Mouse (Mus musculus) bone marrow macrophage, adult 2 months (primary cell): ENCODE results near the gene Zkscan17. TPM values are rescaled to one million over a fixed set of nuclear protein-coding genes. Genes with fewer than 3 reads are reported as not detected.

ENCODE experiments used
- H3K27ac ChIP-seq: 2 replicates; pipeline ENCODE4 v1.5.1; 2012; ENCODE audit warnings: low read depth, low read length; ENCODE audit not compliant: insufficient read depth
- H3K4me1 ChIP-seq: 2 replicates; pipeline ENCODE4 v1.6.1; 2012; ENCODE audit warnings: low read length; ENCODE audit not compliant: control insufficient read depth, insufficient read depth
- H3K4me3 ChIP-seq: 2 replicates; pipeline ENCODE4 v1.5.1; 2012; ENCODE audit warnings: mild to moderate bottlenecking, low read length, moderate library complexity; ENCODE audit not compliant: insufficient read depth
- CTCF ChIP-seq: IDR thresholded peaks from 2 replicates; pipeline ENCODE4 v1.5.1; 2012; ENCODE audit warnings: low read depth, mild to moderate bottlenecking, low read length, moderate library complexity
- POLR2A ChIP-seq: IDR thresholded peaks from 2 replicates; pipeline ENCODE4 v1.6.1; 2012; ENCODE audit warnings: mild to moderate bottlenecking, low read depth, low read length, borderline replicate concordance
- polyA plus RNA-seq: library from polyadenylated mRNA; stranded (reverse); fragments of >200 nt; gene quantifications from 2 replicates; pipeline ENCODE4 v1.2.4, GENCODE M21; 2012; ENCODE audit not compliant: missing spikeins, insufficient read depth, insufficient read length

Zkscan17 gene
- polyA plus RNA-seq, 1 experiment: 20.2 TPM

GRCm38 (mm10) chr11:59505839-59506712 lies 20.5 kb downstream of the Zkscan17 start:
- TF ChIP-seq CTCF: no peak
- no peak for TF ChIP-seq POLR2A
- H3K27ac ChIP-seq: peak overlapping the region; percentile 7
- peak overlapping the region; percentile 83 for H3K4me3 ChIP-seq
- H3K4me1 ChIP-seq: peaks cover 12% of the 10 kb centered on the region; the same call in 1 of the 2 replicates

GRCm38 (mm10) chr11:59505351-59505838 lies 21.2 kb downstream of the Zkscan17 start:
- Histone ChIP-seq H3K4me1 (peaks cover 12% of the 10 kb centered on the region; the same call in 1 of the 2 replicates), H3K27ac (peak overlapping the region; percentile 2), H3K4me3 (peak overlapping the region; percentile 83)
- TF ChIP-seq CTCF (no peak), POLR2A (no peak)

GRCm38 (mm10) chr11:59501978-59502700 lies 24.4 kb downstream of the Zkscan17 start:
- H3K4me3 ChIP-seq: no peak overlapping the region
- TF ChIP-seq CTCF (no peak), POLR2A (no peak)
- H3K4me1 ChIP-seq: peaks cover 23% of the 10 kb centered on the region
- no peak overlapping the region for H3K27ac ChIP-seq

GRCm38 (mm10) chr11:59497747-59498146 lies 28.8 kb downstream of the Zkscan17 start:
- H3K4me1 ChIP-seq: peaks cover 33% of the 10 kb centered on the region
- no peak for TF ChIP-seq POLR2A
- TF ChIP-seq CTCF: no peak
- H3K27ac ChIP-seq: peak overlapping the region; percentile 90

GRCm38 (mm10) chr11:59496672-59497310 lies 29.8 kb downstream of the Zkscan17 start:
- peaks cover 33% of the 10 kb centered on the region for H3K4me1 ChIP-seq
- H3K4me3 ChIP-seq: no peak overlapping the region
- no peak for TF ChIP-seq CTCF
- TF ChIP-seq POLR2A: no peak
- H3K27ac ChIP-seq: peak overlapping the region; percentile 90

More at GRCm38 (mm10) chr11:59497747-59498146, 28.8 kb downstream of the Zkscan17 start:
- H3K4me3 ChIP-seq: no peak overlapping the region

- TF ChIP-seq POLR2A: no peak
- TF ChIP-seq CTCF: no peak
- H3K4me1 ChIP-seq: no peaks in the 10 kb centered on the region
- H3K4me3 ChIP-seq: no peak overlapping the region
- H3K27ac ChIP-seq: no peak overlapping the region
These were observed 40.3 kb downstream of the Zkscan17 start for GRCm38 (mm10) chr11:59486222-59486621.

GRCm38 (mm10) chr11:59485641-59486040 lies 40.9 kb downstream of the Zkscan17 start:
- Histone ChIP-seq H3K4me3 (no peak overlapping the region), H3K4me1 (no peaks in the 10 kb centered on the region), H3K27ac (no peak overlapping the region)
- TF ChIP-seq POLR2A (no peak), CTCF (no peak)

- Histone ChIP-seq H3K4me1 (no peaks in the 10 kb centered on the region), H3K4me3 (no peak overlapping the region), H3K27ac (no peak overlapping the region)
- TF ChIP-seq POLR2A (no peak), CTCF (no peak)
These were observed 43.3 kb downstream of the Zkscan17 start for GRCm38 (mm10) chr11:59483212-59483611.

- TF ChIP-seq CTCF (no peak), POLR2A (no peak)
- H3K27ac ChIP-seq: no peak overlapping the region
- H3K4me1 ChIP-seq: peaks cover 4% of the 10 kb centered on the region
These were observed 49.3 kb downstream of the Zkscan17 start for GRCm38 (mm10) chr11:59477240-59477639.

GRCm38 (mm10) chr11:59472326-59472677 lies 54.2 kb downstream of the Zkscan17 start, which contains the start of gene Zfp867:
Zfp867 (minus strand) TSS chr11:59472474.
- H3K27ac ChIP-seq: 0 out of 2 replicates have a peak within 1 kb of the TSS, but pooled peaks have one; percentile 1
- TF ChIP-seq POLR2A: no peak
- no peak for TF ChIP-seq CTCF
- peaks cover 7% of the 10 kb centered on the region for H3K4me1 ChIP-seq
- H3K4me3 ChIP-seq: peak within 1 kb of the TSS; percentile 74

More at GRCm38 (mm10) chr11:59477240-59477639, 49.3 kb downstream of the Zkscan17 start:
- H3K4me3 ChIP-seq: no peak overlapping the region
